Mouse (Mus musculus) small intestine, adult 2 months (tissue): ENCODE data around the gene Rps18. TPM values are rescaled to one million over a fixed set of nuclear protein-coding genes. Genes with fewer than 3 reads are reported as not detected.

Experiments used
- H3K27ac ChIP-seq: fragments of 200-500 bp; 2 replicates; pipeline ENCODE4 v1.5.1; 2012; ENCODE audit warnings: low read depth, low read length, control low read depth, inconsistent platforms; ENCODE audit not compliant: insufficient read depth
- H3K27me3 ChIP-seq: fragments of 200-500 bp; 2 replicates; pipeline ENCODE4 v1.6.1; 2012; ENCODE audit warnings: mild to moderate bottlenecking, moderate library complexity, low read length, inconsistent platforms; ENCODE audit not compliant: control insufficient read depth, insufficient read depth
- H3K36me3 ChIP-seq: fragments of 200-500 bp; 2 replicates; pipeline ENCODE4 v1.6.1; 2012; ENCODE audit warnings: mild to moderate bottlenecking, low read length, control low read depth, inconsistent platforms; ENCODE audit not compliant: control insufficient read depth, insufficient read depth
- H3K4me1 ChIP-seq: fragments of 200-500 bp; 2 replicates; pipeline ENCODE4 v1.6.1; 2012; ENCODE audit warnings: low read length, inconsistent platforms, mixed read lengths; ENCODE audit not compliant: control insufficient read depth, insufficient read depth, insufficient read length
- H3K4me3 ChIP-seq: fragments of 200-500 bp; 2 replicates; pipeline ENCODE4 v1.5.1; 2012; ENCODE audit warnings: low read depth, mild to moderate bottlenecking, control low read depth, inconsistent platforms, low read length, moderate library complexity
- CTCF ChIP-seq: fragments of 200-500 bp; IDR thresholded peaks from 2 replicates; pipeline ENCODE4 v1.5.1; 2012; ENCODE audit warnings: low read depth, mild to moderate bottlenecking, control low read depth, inconsistent platforms, low read length, moderate library complexity, mixed read lengths; ENCODE audit not compliant: insufficient replicate concordance, insufficient read length; ENCODE audit errors: extremely low read depth
- POLR2A ChIP-seq: fragments of 200-500 bp; IDR thresholded peaks from 2 replicates; pipeline ENCODE4 v1.6.1; 2012; ENCODE audit warnings: low read depth, mild to moderate bottlenecking, control low read depth, inconsistent platforms, low read length, moderate library complexity
- WGBS: fragments of 180-500 bp; shearing (Covaris S2); methylation state at CpG from one replicate; pipeline ENCODE4 v1.1.7; 2018; 5-methylcytosine and 5-hydroxymethylcytosine counted together
- polyA plus RNA-seq: library from polyadenylated mRNA; depleted of rRNA; stranded (reverse); fragments of >200 nt; gene quantifications from 2 replicates; pipeline ENCODE4 v1.2.3, GENCODE M21; 2012

Rps18 gene
- polyA plus RNA-seq, 1 experiment = 509 TPM

- H3K27me3 ChIP-seq = no peaks in the 10 kb centered on the region
- WGBS = 1% methylated on average over 9 of the region's 9 CpGs
- no peaks in the 10 kb centered on the region for H3K4me1 ChIP-seq
- no peak overlapping the region for H3K27ac ChIP-seq
- no peak overlapping the region for H3K4me3 ChIP-seq
- peaks cover 14% of the 10 kb centered on the region for H3K36me3 ChIP-seq
- TF ChIP-seq CTCF (peak; percentile 82), POLR2A (no peak; the same call in 1 of the 2 replicates)
Observed at GRCm38 (mm10) chr17:33968489-33968888, 12.7 kb upstream of the Rps18 start.

GRCm38 (mm10) chr17:33965846-33966550, 10.2 kb upstream of the Rps18 start:
- Histone ChIP-seq H3K27ac (no peak overlapping the region), H3K4me3 (no peak overlapping the region), H3K36me3 (peaks cover 32% of the 10 kb centered on the region), H3K27me3 (no peaks in the 10 kb centered on the region), H3K4me1 (no peaks in the 10 kb centered on the region)
- no peak for TF ChIP-seq CTCF
- TF ChIP-seq POLR2A = no peak
- 87% methylated on average over 16 of the region's 16 CpGs for WGBS

- Histone ChIP-seq H3K4me1 (no peaks in the 10 kb centered on the region), H3K4me3 (no peak overlapping the region), H3K27ac (no peak overlapping the region), H3K36me3 (peaks cover 35% of the 10 kb centered on the region), H3K27me3 (no peaks in the 10 kb centered on the region)
- 88% methylated on average over 17 of the region's 17 CpGs for WGBS
- no peak for TF ChIP-seq POLR2A
- no peak for TF ChIP-seq CTCF
Observed at GRCm38 (mm10) chr17:33965082-33965845, 9.5 kb upstream of the Rps18 start.

GRCm38 (mm10) chr17:33962876-33963275, 7.1 kb upstream of the Rps18 start:
- no peak for TF ChIP-seq POLR2A
- no peak for TF ChIP-seq CTCF
- Histone ChIP-seq H3K36me3 (peaks cover 51% of the 10 kb centered on the region), H3K4me3 (no peak overlapping the region), H3K27me3 (no peaks in the 10 kb centered on the region), H3K4me1 (no peaks in the 10 kb centered on the region), H3K27ac (no peak overlapping the region)
- WGBS = 93% methylated on average over 7 of the region's 7 CpGs

- Histone ChIP-seq H3K4me1 (no peaks in the 10 kb centered on the region), H3K27me3 (no peaks in the 10 kb centered on the region), H3K4me3 (no peak overlapping the region), H3K27ac (no peak overlapping the region), H3K36me3 (peaks cover 44% of the 10 kb centered on the region)
- TF ChIP-seq POLR2A (no peak), CTCF (no peak)
- WGBS = 93% methylated on average over 15 of the region's 15 CpGs
Observed at GRCm38 (mm10) chr17:33959948-33960347, 4.1 kb upstream of the Rps18 start.

- Histone ChIP-seq H3K27ac (no peak overlapping the region), H3K4me1 (peaks cover 4% of the 10 kb centered on the region; the same call in 1 of the 2 replicates), H3K4me3 (no peak overlapping the region), H3K27me3 (no peaks in the 10 kb centered on the region), H3K36me3 (peaks cover 42% of the 10 kb centered on the region)
- 96% methylated on average over 13 of the region's 13 CpGs for WGBS
- TF ChIP-seq CTCF (no peak), POLR2A (no peak)
Observed at GRCm38 (mm10) chr17:33959135-33959534, 3.3 kb upstream of the Rps18 start.

- WGBS = 96% methylated on average over 11 of the region's 11 CpGs
- H3K27ac ChIP-seq = no peak overlapping the region
- TF ChIP-seq CTCF (no peak), POLR2A (no peak)
- H3K4me3 ChIP-seq = no peak overlapping the region
- peaks cover 45% of the 10 kb centered on the region for H3K36me3 ChIP-seq
- peaks cover 5% of the 10 kb centered on the region; the same call in 1 of the 2 replicates for H3K4me1 ChIP-seq
- no peaks in the 10 kb centered on the region for H3K27me3 ChIP-seq
Observed at GRCm38 (mm10) chr17:33958451-33958850, 2.6 kb upstream of the Rps18 start.
